Mouse (Mus musculus) myocyte (in vitro differentiated cells): ENCODE data around the gene Ube2cbp.

Experiments used
- POLR2A ChIP-seq: IDR thresholded peaks from one replicate; pipeline ENCODE4 v1.6.1; 2011; ENCODE audit warnings: low read depth, mild to moderate bottlenecking, control low read depth, moderate library complexity; ENCODE audit not compliant: insufficient read length
- REST ChIP-seq: IDR thresholded peaks from one replicate; pipeline ENCODE4 v1.6.1; 2011; ENCODE audit warnings: mild to moderate bottlenecking, control low read depth, moderate library complexity; ENCODE audit not compliant: insufficient read depth, insufficient read length

DNA sequence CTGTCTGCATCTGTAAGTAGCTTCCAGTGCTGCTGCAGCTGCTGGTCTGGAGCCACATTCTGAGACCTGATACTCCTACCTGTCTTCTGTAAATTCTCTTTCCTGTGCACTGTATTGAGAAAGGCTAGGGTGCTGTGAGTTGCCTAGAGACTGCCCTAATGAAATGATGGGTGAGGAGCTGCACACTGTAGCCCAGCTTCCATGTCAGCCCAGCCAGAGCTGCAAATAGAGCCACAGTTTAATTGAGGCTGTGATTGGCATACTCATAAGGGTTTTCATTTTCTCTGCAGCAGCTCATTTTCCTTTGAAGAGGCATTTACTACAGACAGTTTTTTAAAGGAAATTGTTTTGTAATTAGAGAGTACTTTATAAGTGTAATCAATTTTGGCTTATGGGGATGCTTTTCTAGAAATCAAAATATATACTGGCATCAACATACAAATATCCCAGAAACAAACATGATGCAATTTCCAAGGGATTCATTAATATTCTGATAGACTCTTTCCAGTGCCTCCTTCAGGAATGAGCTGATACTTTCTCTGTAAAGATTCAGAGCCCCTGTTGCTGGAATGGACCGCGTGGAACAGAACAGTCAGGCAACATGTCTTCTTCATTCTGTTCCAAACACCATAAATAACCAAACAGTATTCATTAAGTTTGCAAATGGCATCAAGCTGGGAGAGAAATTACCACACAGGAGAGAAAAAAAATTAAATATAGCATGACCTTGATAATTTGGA is 177.8 kb downstream of the Ube2cbp start:
- TF ChIP-seq POLR2A (no peak), REST (no peak)
